Mouse (Mus musculus): ENCODE results near the gene Gm42878. TPM values are rescaled to one million over a fixed set of nuclear protein-coding genes. Genes with fewer than 3 reads are reported as not detected.
A peak's percentile ranks its signal among the peaks of the same experiment; 100 is the strongest.

The Gm42878 gene
- total and polyA plus RNA-seq, 3 experiments, result 1.0 TPM; not detected in 2

- in situ Hi-C loops (cut with MboI; ENCODE audit: low pct_ligation_motif_present, low pct_unique_long_range_greater_than_20kb, low sequenced_read_pairs), result no loop called here
- DNase-seq (ENCODE audit: extremely low read depth), result peak; percentile 65
- H3K9me3 ChIP-seq (replicated peaks; ENCODE audit: low read length), result no peaks in the 10 kb centered on the region
- H3K4me3 ChIP-seq (replicated peaks in 1 of 3; ENCODE audit: low read depth in 2 of 3, low read length in 2 of 3, poor library complexity in 1 of 3), result peak overlapping the region; percentile 76 to 100 (median 96)
- dilution Hi-C loops (cut with MboI; ENCODE audit: extremely low pct_ligation_motif_present, extremely low pct_unique_long_range_greater_than_20kb, low sequenced_read_pairs), result no loop called here
- no peak for TF ChIP-seq POLR2AphosphoS2 (IDR thresholded peaks at IDR 0.05; ENCODE audit: low read depth, low read length)
- peak; percentile 51 for TF ChIP-seq RAD21 (IDR thresholded peaks at IDR 0.05; ENCODE audit: low read depth, low read length)
- TF ChIP-seq CTCF (conservative IDR thresholded peaks at IDR 0.05 in 1 of 2, IDR thresholded peaks at IDR 0.05 in 1 of 2; ENCODE audit: low read depth in 2 of 2, low read length in 2 of 2), result peak in 1 of 2 experiments; percentile 78; a peak in 2 of 4 replicates
- TF ChIP-seq CHD1 (IDR thresholded peaks at IDR 0.05; ENCODE audit: low read depth, low read length), result no peak
- TF ChIP-seq SMC3 (IDR thresholded peaks at IDR 0.05; ENCODE audit: low read depth, low read length), result peak; percentile 69
- H3K79me2 ChIP-seq (replicated peaks; ENCODE audit: control insufficient read depth, extremely low read depth, insufficient read depth, poor library complexity, severe bottlenecking), result peaks cover 31% of the 10 kb centered on the region
- H3K4me2 ChIP-seq (ENCODE audit: insufficient read depth, low read depth, poor library complexity, severe bottlenecking), result peak overlapping the region; percentile 26
- no peak overlapping the region for H3K27ac ChIP-seq (ENCODE audit: insufficient read depth, low read depth)
- peak overlapping the region; percentile 45 for H3K9ac ChIP-seq (ENCODE audit: insufficient read depth, low read depth)
- no peaks in the 10 kb centered on the region for H3K27me3 ChIP-seq (replicated peaks)
- peaks cover 0 to 19% of the 10 kb centered on the region in 2 experiments for H3K36me3 ChIP-seq (replicated peaks in 1 of 2; ENCODE audit: control insufficient read depth in 1 of 2, insufficient read depth in 1 of 2, low read length in 1 of 2)
- peaks cover 0 to 34% of the 10 kb centered on the region in 2 experiments; a peak in 2 of 4 replicates for H3K4me1 ChIP-seq (ENCODE audit: control insufficient read depth in 1 of 2, insufficient read depth in 2 of 2)
Measured at GRCm38 (mm10) chr5:121546530-121546895, 1.2 kb upstream of the Gm42878 start.

DNA sequence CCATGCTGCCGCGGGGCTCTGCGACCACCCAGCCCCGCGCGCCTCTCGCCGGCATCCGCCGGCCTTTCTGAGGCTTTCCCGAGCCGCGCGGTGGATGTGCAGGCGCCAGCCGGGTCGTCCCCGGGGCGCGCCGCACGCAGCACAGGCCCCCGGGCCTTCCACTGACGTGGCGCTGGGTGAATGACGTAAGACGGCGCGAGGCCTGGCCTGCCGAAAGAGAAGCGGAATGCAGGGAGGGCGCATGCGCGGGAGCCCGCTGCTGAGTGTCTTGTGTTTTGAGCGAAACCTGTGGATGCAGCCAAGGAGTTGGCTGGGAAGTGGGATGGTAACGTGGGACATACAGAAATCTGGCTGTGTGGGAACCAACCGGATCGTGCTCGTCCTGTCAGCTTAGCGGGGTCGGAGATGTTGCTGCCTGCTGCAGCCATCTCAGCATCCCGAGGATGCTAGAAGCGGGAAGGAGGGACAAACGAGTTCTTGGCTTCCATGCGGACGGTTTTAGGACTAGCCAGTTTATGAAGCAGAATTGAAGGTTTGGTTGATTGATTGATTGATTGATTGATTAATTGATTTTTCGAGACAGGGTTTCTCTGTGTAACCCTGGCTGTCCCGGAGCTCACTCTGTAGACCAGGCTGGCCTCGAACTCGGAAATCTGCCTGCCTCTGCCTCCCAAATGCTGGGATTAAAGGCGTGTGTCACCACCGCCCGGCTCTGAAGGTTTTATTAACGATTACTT, 679 bp upstream of the Gm42878 start, which contains the start of gene Mapkapk5:
Gene Mapkapk5, minus strand, starts transcription at position 113 of the 737 bp plus-strand sequence.
- dilution Hi-C loops (cut with MboI; ENCODE audit: extremely low pct_ligation_motif_present, extremely low pct_unique_long_range_greater_than_20kb, low sequenced_read_pairs) (no loop called here), in situ Hi-C loops (cut with MboI; ENCODE audit: low pct_ligation_motif_present, low pct_unique_long_range_greater_than_20kb, low sequenced_read_pairs) (no loop called here)
- Histone ChIP-seq H3K27me3 (replicated peaks) (no peaks in the 10 kb centered on the region), H3K4me2 (ENCODE audit: insufficient read depth, low read depth, poor library complexity, severe bottlenecking) (peak within 1 kb of the TSS; percentile 87), H3K36me3 (replicated peaks in 1 of 2; ENCODE audit: control insufficient read depth in 1 of 2, insufficient read depth in 1 of 2, low read length in 1 of 2) (peaks cover 0 to 19% of the 10 kb centered on the region in 2 experiments), H3K79me2 (replicated peaks; ENCODE audit: control insufficient read depth, extremely low read depth, insufficient read depth, poor library complexity, severe bottlenecking) (peaks cover 34% of the 10 kb centered on the region), H3K9ac (ENCODE audit: insufficient read depth, low read depth) (peak within 1 kb of the TSS; percentile 93), H3K4me3 (replicated peaks in 1 of 3; ENCODE audit: low read depth in 2 of 3, low read length in 2 of 3, poor library complexity in 1 of 3) (peak within 1 kb of the TSS; percentile 76 to 100 (median 96)), H3K4me1 (ENCODE audit: control insufficient read depth in 1 of 2, insufficient read depth in 2 of 2) (peaks cover 0 to 34% of the 10 kb centered on the region in 2 experiments; a peak in 2 of 4 replicates), H3K9me3 (replicated peaks; ENCODE audit: low read length) (no peaks in the 10 kb centered on the region), H3K27ac (ENCODE audit: insufficient read depth, low read depth) (peak within 1 kb of the TSS; percentile 2; the same call in 1 of the 2 replicates)
- DNase-seq (ENCODE audit: extremely low read depth), result peak; percentile 95
- peak; percentile 66 for TF ChIP-seq TCF12 (IDR thresholded peaks at IDR 0.05; ENCODE audit: low read depth, low read length)
- TF ChIP-seq MAFK (IDR thresholded peaks at IDR 0.05; ENCODE audit: insufficient replicate concordance, low read length), result no peak
- peak; percentile 80; the same call in 1 of the 2 replicates for TF ChIP-seq GABPA (IDR thresholded peaks at IDR 0.05; ENCODE audit: insufficient replicate concordance, low read depth, low read length)
- TF ChIP-seq MAX (IDR thresholded peaks at IDR 0.05; ENCODE audit: low read length), result peak; percentile 97
- TF ChIP-seq RCOR1 (conservative IDR thresholded peaks at IDR 0.05; ENCODE audit: low read depth, low read length), result peak; percentile 58; the same call in 1 of the 2 replicates
- TF ChIP-seq ZMIZ1 (IDR thresholded peaks at IDR 0.05; ENCODE audit: low read depth, low read length), result peak; percentile 76; the same call in 1 of the 2 replicates
- peak; percentile 98 for TF ChIP-seq KAT2A (IDR thresholded peaks at IDR 0.05; ENCODE audit: insufficient replicate concordance, low read length)
- TF ChIP-seq POLR2A (IDR thresholded peaks at IDR 0.05; ENCODE audit: low read depth, low read length), result peak; percentile 83
- TF ChIP-seq TBP (conservative IDR thresholded peaks at IDR 0.05; ENCODE audit: low read depth, low read length), result 0 out of 2 replicates have a peak, but pooled peaks have one; percentile 44
- TF ChIP-seq MYC (IDR thresholded peaks at IDR 0.05; ENCODE audit: low read depth, low read length), result peak; percentile 65; the same call in 1 of the 2 replicates
- TF ChIP-seq SIN3A (IDR thresholded peaks at IDR 0.05; ENCODE audit: low read length), result peak; percentile 93
- peak; percentile 69; the same call in 1 of the 2 replicates for TF ChIP-seq MEF2A (IDR thresholded peaks at IDR 0.05; ENCODE audit: borderline replicate concordance, low read depth, low read length)
- TF ChIP-seq BHLHE40 (IDR thresholded peaks at IDR 0.05; ENCODE audit: low read depth, low read length), result no peak
- peak; percentile 51 for TF ChIP-seq IRF4 (IDR thresholded peaks at IDR 0.05; ENCODE audit: low read depth, low read length)
- TF ChIP-seq ELF1 (IDR thresholded peaks at IDR 0.05; ENCODE audit: low read depth, low read length), result peak; percentile 79
- no peak for TF ChIP-seq ETS1 (conservative IDR thresholded peaks at IDR 0.05; ENCODE audit: low read depth, low read length)
- TF ChIP-seq HCFC1 (IDR thresholded peaks at IDR 0.05; ENCODE audit: low read depth, low read length), result peak; percentile 97
- no peak for TF ChIP-seq ZC3H11A (IDR thresholded peaks at IDR 0.05; ENCODE audit: low read depth, low read length)
- no peak for TF ChIP-seq ZKSCAN1 (IDR thresholded peaks at IDR 0.05; ENCODE audit: borderline replicate concordance, low read depth, low read length)
- no peak for TF ChIP-seq MAZ (IDR thresholded peaks at IDR 0.05; ENCODE audit: low read depth, low read length)
- TF ChIP-seq SMC3 (IDR thresholded peaks at IDR 0.05; ENCODE audit: low read depth, low read length), result no peak
- peak; percentile 88 for TF ChIP-seq NELFE (IDR thresholded peaks at IDR 0.05; ENCODE audit: low read depth, low read length)
- TF ChIP-seq POLR2AphosphoS2 (IDR thresholded peaks at IDR 0.05; ENCODE audit: low read depth, low read length), result peak; percentile 58; the same call in 1 of the 2 replicates
- peak; percentile 74 for TF ChIP-seq MXI1 (IDR thresholded peaks at IDR 0.05; ENCODE audit: low read depth, low read length)
- TF ChIP-seq UBTF (IDR thresholded peaks at IDR 0.05; ENCODE audit: low read depth, low read length), result 0 out of 2 replicates have a peak, but pooled peaks have one; percentile 61
- peak; percentile 95 for TF ChIP-seq NRF1 (IDR thresholded peaks at IDR 0.05; ENCODE audit: low read depth, low read length)
